Mouse (Mus musculus) hindbrain, embryonic 13.5 days (tissue): ENCODE data around the gene Nfia. TPM values are rescaled to one million over a fixed set of nuclear protein-coding genes. Genes with fewer than 3 reads are reported as not detected.

ENCODE experiments used
- ATAC-seq: fragments of 200-750 bp; cut with Nextera tagmentation; 2 replicates; pipeline ENCODE4 v1.8.0; 2017; ENCODE audit warnings: moderate TSS enrichment; ENCODE audit not compliant: low FRiP score
- H3K27ac ChIP-seq: fragments of 300-500 bp; sonication (generic); 2 replicates; pipeline ENCODE4 v1.5.1; 2015; ENCODE audit warnings: inconsistent platforms, mild to moderate bottlenecking, moderate library complexity
- H3K27me3 ChIP-seq: fragments of 300-500 bp; sonication (generic); 2 replicates; pipeline ENCODE4 v1.6.1; 2015; ENCODE audit warnings: mild to moderate bottlenecking, inconsistent platforms
- H3K36me3 ChIP-seq: fragments of 300-500 bp; sonication (generic); 2 replicates; pipeline ENCODE4 v1.6.1; 2015; ENCODE audit warnings: mild to moderate bottlenecking, inconsistent platforms
- H3K4me1 ChIP-seq: fragments of 300-500 bp; sonication (generic); replicated peaks from 2 replicates; pipeline ENCODE4 v1.6.1; 2015; ENCODE audit warnings: inconsistent platforms
- H3K4me2 ChIP-seq: fragments of 300-500 bp; sonication (generic); 2 replicates; pipeline ENCODE4 v1.6.1; 2015; ENCODE audit warnings: inconsistent platforms, mild to moderate bottlenecking, moderate library complexity
- H3K4me3 ChIP-seq: fragments of 300-500 bp; sonication (generic); 2 replicates; pipeline ENCODE4 v1.5.1; 2015; ENCODE audit warnings: mild to moderate bottlenecking, inconsistent platforms
- H3K9ac ChIP-seq: fragments of 300-500 bp; sonication (generic); 2 replicates; pipeline ENCODE4 v1.6.1; 2015; ENCODE audit warnings: mild to moderate bottlenecking, inconsistent platforms
- H3K9me3 ChIP-seq: fragments of 300-500 bp; sonication (generic); 2 replicates; pipeline ENCODE4 v1.6.1; 2016; ENCODE audit warnings: inconsistent platforms
- WGBS: fragments of 180-500 bp; shearing (Covaris S2); methylation state at CpG from one replicate; pipeline ENCODE4 v1.1.7; 2015; 5-methylcytosine and 5-hydroxymethylcytosine counted together
- polyA plus RNA-seq: library from polyadenylated mRNA; unstranded; fragments of >200 nt; fragmentation: Nextera tagmentation; extraction: Ambion mirVana; gene quantifications from 2 replicates; pipeline ENCODE4 v1.2.1, GENCODE M21; 2015

Nfia gene
- polyA plus RNA-seq, 1 experiment from 2014 or later: 53.2 TPM

GRCm38 (mm10) chr4:97939492-97939891 is 167.0 kb downstream of the Nfia start:
- peaks cover 30% of the 10 kb centered on the region for H3K4me1 ChIP-seq
- no peak overlapping the region for H3K4me2 ChIP-seq
- H3K4me3 ChIP-seq: no peak overlapping the region
- peak; percentile 26; the same call in 1 of the 2 replicates for ATAC-seq
- no peaks in the 10 kb centered on the region for H3K9me3 ChIP-seq
- no peak overlapping the region for H3K9ac ChIP-seq
- H3K27me3 ChIP-seq: no peaks in the 10 kb centered on the region
- H3K36me3 ChIP-seq: no peaks in the 10 kb centered on the region
- H3K27ac ChIP-seq: no peak overlapping the region
- WGBS: 61% methylated on average over 4 of the region's 4 CpGs

DNA sequence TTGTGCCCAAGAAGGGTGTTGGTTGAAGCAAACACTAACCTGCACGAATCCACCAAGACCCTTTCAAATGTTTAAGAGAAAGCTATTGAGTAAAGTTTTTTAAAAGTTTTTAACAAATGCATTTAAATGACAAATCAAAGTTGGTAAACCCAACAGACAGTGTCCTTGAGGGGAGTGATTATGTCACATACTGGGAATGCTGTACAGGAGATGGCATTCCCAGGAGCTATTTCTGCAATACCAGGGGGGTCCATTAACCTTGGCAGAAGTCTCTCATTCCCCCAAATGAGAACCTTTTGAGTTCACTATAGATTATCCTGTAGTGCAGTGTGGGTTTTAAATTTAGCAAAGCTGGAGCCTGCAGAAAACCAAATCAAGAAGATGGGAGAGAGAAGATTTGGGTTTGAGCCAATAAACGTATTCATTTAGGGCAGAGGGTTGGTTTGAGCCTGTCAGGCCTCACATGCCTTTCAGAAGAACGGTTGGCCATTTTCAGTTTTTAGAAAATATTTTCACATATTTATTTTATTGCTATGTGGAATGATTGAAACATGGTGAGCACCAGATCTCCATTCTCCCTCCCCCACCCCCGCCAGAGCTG is 167.5 kb downstream of the Nfia start:
- no peak overlapping the region for H3K4me2 ChIP-seq
- no peaks in the 10 kb centered on the region for H3K36me3 ChIP-seq
- H3K9ac ChIP-seq: no peak overlapping the region
- H3K27me3 ChIP-seq: no peaks in the 10 kb centered on the region
- H3K4me1 ChIP-seq: peaks cover 30% of the 10 kb centered on the region
- no peak overlapping the region for H3K27ac ChIP-seq
- no peak for ATAC-seq
- 89% methylated on average over 4 of the region's 4 CpGs for WGBS
- H3K4me3 ChIP-seq: no peak overlapping the region
- no peaks in the 10 kb centered on the region for H3K9me3 ChIP-seq

GRCm38 (mm10) chr4:97941616-97942015 is 169.1 kb downstream of the Nfia start:
- WGBS: 91% methylated on average over 8 of the region's 8 CpGs

DNA sequence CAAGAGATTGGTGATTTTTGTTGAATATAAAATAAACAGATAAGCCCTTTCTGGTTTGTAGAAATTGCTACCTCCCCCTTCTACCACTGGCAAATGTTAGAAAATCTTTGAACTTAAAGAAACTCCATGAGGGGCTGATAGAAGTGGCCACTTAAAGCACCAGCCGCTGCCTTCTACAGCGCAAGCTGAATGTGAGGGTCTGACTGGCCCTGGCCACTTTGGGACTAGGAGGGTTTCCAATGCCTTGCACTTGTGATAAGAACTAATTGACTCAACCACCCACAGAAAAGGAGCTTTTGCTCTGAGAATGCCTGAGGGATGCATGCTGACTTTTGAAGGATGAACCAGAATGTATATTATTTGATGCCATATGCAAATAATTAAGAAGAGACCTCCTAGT is 171.8 kb downstream of the Nfia start:
- Histone ChIP-seq H3K9me3 (no peaks in the 10 kb centered on the region), H3K4me3 (no peak overlapping the region), H3K4me1 (peaks cover 29% of the 10 kb centered on the region), H3K4me2 (no peak overlapping the region), H3K36me3 (no peaks in the 10 kb centered on the region), H3K27me3 (no peaks in the 10 kb centered on the region), H3K9ac (no peak overlapping the region), H3K27ac (no peak overlapping the region)
- WGBS: 86% methylated on average over 2 of the region's 2 CpGs
- ATAC-seq: no peak

More at GRCm38 (mm10) chr4:97941616-97942015, 169.1 kb downstream of the Nfia start:
- no peaks in the 10 kb centered on the region for H3K36me3 ChIP-seq
- no peak overlapping the region for H3K4me3 ChIP-seq
- no peak for ATAC-seq
- no peaks in the 10 kb centered on the region for H3K9me3 ChIP-seq
- H3K27ac ChIP-seq: no peak overlapping the region
- H3K9ac ChIP-seq: no peak overlapping the region
- peaks cover 18% of the 10 kb centered on the region for H3K4me1 ChIP-seq
- no peak overlapping the region for H3K4me2 ChIP-seq
- H3K27me3 ChIP-seq: no peaks in the 10 kb centered on the region

DNA sequence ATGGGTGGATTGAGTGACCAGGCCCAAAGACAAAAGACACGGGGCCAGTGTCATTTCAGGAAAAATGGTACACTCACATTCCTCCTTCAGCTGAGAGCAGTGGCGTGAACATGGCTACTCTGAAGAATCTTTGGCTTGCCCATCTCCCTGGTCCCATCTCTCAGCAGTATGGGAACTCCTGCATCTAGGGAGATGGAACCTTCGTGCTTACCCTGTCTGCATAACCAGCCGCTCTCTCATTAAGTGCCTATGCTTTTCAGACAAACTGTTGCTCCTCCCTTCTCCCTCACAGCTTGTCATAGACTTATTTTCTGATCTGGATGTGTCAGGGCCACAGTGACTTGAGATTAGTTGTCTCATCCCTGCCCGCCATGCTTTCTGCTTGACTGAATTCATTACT is 174.9 kb downstream of the Nfia start:
- H3K4me1 ChIP-seq: peaks cover 33% of the 10 kb centered on the region
- no peak overlapping the region for H3K9ac ChIP-seq
- H3K9me3 ChIP-seq: no peaks in the 10 kb centered on the region
- H3K27ac ChIP-seq: peak overlapping the region; percentile 77
- no peaks in the 10 kb centered on the region for H3K27me3 ChIP-seq
- ATAC-seq: peak; percentile 44; the same call in 1 of the 2 replicates
- no peaks in the 10 kb centered on the region for H3K36me3 ChIP-seq
- H3K4me3 ChIP-seq: no peak overlapping the region
- 52% methylated on average over 5 of the region's 5 CpGs for WGBS
- no peak overlapping the region for H3K4me2 ChIP-seq

GRCm38 (mm10) chr4:97948250-97948649 is 175.7 kb downstream of the Nfia start:
- H3K4me3 ChIP-seq: no peak overlapping the region
- H3K9ac ChIP-seq: no peak overlapping the region
- 8% methylated on average over 8 of the region's 8 CpGs for WGBS

GRCm38 (mm10) chr4:97950341-97951071 is 178.0 kb downstream of the Nfia start:
- no peaks in the 10 kb centered on the region for H3K27me3 ChIP-seq
- H3K36me3 ChIP-seq: no peaks in the 10 kb centered on the region
- WGBS: 77% methylated on average over 10 of the region's 10 CpGs
- H3K4me3 ChIP-seq: no peak overlapping the region
- no peak for ATAC-seq
- H3K4me1 ChIP-seq: peaks cover 39% of the 10 kb centered on the region
- H3K9ac ChIP-seq: no peak overlapping the region
- no peak overlapping the region for H3K4me2 ChIP-seq
- no peak overlapping the region for H3K27ac ChIP-seq
- no peaks in the 10 kb centered on the region for H3K9me3 ChIP-seq

More at GRCm38 (mm10) chr4:97948250-97948649, 175.7 kb downstream of the Nfia start:
- Histone ChIP-seq H3K9me3 (no peaks in the 10 kb centered on the region), H3K4me2 (0 out of 2 replicates have a peak overlapping the region, but pooled peaks have one; percentile 3), H3K4me1 (peaks cover 35% of the 10 kb centered on the region), H3K27ac (peak overlapping the region; percentile 77), H3K27me3 (no peaks in the 10 kb centered on the region), H3K36me3 (no peaks in the 10 kb centered on the region)
- ATAC-seq: peak; percentile 61

- Histone ChIP-seq H3K27me3 (no peaks in the 10 kb centered on the region), H3K27ac (peak overlapping the region; percentile 27), H3K4me3 (no peak overlapping the region), H3K36me3 (no peaks in the 10 kb centered on the region), H3K9me3 (no peaks in the 10 kb centered on the region), H3K4me1 (peaks cover 19% of the 10 kb centered on the region), H3K4me2 (peak overlapping the region; percentile 6; the same call in 1 of the 2 replicates), H3K9ac (no peak overlapping the region)
- 44% methylated on average over 11 of the region's 11 CpGs for WGBS
- ATAC-seq: no peak
Measured at GRCm38 (mm10) chr4:97953886-97954285, 181.4 kb downstream of the Nfia start.

DNA sequence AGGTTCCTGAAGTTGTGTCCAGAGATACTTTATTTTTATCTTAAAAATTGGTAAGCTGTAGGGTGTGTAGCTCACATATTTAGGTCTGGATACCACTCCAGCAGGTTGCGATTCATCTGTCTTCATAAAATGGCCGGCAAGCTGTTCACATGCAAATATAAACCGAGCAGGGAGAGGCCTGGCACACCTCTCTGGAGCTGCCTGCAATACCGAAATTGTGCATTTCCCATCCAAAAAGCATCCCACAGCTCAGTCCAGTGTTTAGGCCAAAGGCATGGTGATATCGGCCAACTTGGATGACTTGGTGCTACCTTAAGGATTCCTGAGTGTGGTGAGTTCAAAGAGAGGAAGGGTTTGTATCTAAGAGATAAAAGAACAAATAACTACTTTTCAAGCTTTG is 185.6 kb downstream of the Nfia start:
- H3K4me1 ChIP-seq: peaks cover 8% of the 10 kb centered on the region
- H3K27me3 ChIP-seq: no peaks in the 10 kb centered on the region
- ATAC-seq: no peak
- no peaks in the 10 kb centered on the region for H3K36me3 ChIP-seq
- WGBS: 76% methylated on average over 5 of the region's 5 CpGs
- no peak overlapping the region for H3K4me3 ChIP-seq
- H3K9ac ChIP-seq: no peak overlapping the region
- H3K9me3 ChIP-seq: no peaks in the 10 kb centered on the region
- H3K4me2 ChIP-seq: no peak overlapping the region
- no peak overlapping the region for H3K27ac ChIP-seq

GRCm38 (mm10) chr4:97962856-97963255 is 190.3 kb downstream of the Nfia start:
- Histone ChIP-seq H3K27ac (0 out of 2 replicates have a peak overlapping the region, but pooled peaks have one; percentile 5), H3K27me3 (no peaks in the 10 kb centered on the region), H3K36me3 (no peaks in the 10 kb centered on the region), H3K9me3 (no peaks in the 10 kb centered on the region), H3K9ac (no peak overlapping the region), H3K4me1 (peaks cover 4% of the 10 kb centered on the region), H3K4me3 (no peak overlapping the region), H3K4me2 (no peak overlapping the region)
- WGBS: 75% methylated on average over 7 of the region's 7 CpGs
- ATAC-seq: no peak

- ATAC-seq: no peak
Measured at GRCm38 (mm10) chr4:97963951-97964350, 191.4 kb downstream of the Nfia start.

DNA sequence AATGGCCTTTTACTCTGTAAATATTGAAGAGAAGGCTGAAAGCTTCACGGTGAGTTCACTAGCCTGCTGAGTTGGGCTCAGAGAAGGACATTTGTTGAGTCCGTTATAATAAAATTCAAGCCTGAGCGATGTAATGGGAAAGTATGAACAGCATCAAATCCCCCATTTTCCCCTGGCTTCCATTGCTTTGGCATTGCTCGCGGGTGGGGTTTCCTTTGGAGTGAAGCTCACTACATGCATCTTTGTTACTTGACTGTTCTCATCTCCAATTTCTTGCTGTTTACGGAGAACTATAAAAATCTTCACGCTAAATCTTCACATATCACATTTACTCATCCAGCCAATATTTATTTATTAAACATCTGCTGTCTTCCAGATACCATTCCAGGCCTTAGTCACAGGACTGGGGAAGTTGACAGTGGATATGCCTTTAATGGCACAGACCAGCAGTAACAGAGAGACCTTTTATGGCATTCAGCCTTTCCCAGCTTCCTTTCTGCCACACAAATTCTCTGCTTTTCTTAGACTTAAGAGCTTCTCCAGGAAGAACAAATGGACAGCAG is 196.3 kb downstream of the Nfia start:
- Histone ChIP-seq H3K4me2 (no peak overlapping the region), H3K36me3 (no peaks in the 10 kb centered on the region), H3K4me3 (no peak overlapping the region), H3K27me3 (no peaks in the 10 kb centered on the region), H3K27ac (no peak overlapping the region), H3K9me3 (no peaks in the 10 kb centered on the region), H3K9ac (no peak overlapping the region), H3K4me1 (no peaks in the 10 kb centered on the region; the same call in 1 of the 2 replicates)
- WGBS: 83% methylated on average over 7 of the region's 7 CpGs
- ATAC-seq: no peak

More at GRCm38 (mm10) chr4:97963951-97964350, 191.4 kb downstream of the Nfia start:
- no peak overlapping the region for H3K27ac ChIP-seq
- no peaks in the 10 kb centered on the region for H3K27me3 ChIP-seq
- no peak overlapping the region for H3K4me3 ChIP-seq
- WGBS: 77% methylated on average over 1 of the region's 1 CpGs
- H3K9ac ChIP-seq: no peak overlapping the region
- H3K4me2 ChIP-seq: no peak overlapping the region
- peaks cover 4% of the 10 kb centered on the region for H3K4me1 ChIP-seq
- H3K9me3 ChIP-seq: no peaks in the 10 kb centered on the region
- H3K36me3 ChIP-seq: no peaks in the 10 kb centered on the region
